Mouse (Mus musculus) olfactory bulb, adult 2 months (tissue): Measurements from ENCODE around the gene Ahdc1.

Experiments used
- CTCF ChIP-seq: fragments of 200-500 bp; IDR thresholded peaks from 2 replicates; pipeline ENCODE4 v1.5.1; 2012; ENCODE audit warnings: low read depth, mild to moderate bottlenecking, low read length, moderate library complexity; ENCODE audit not compliant: insufficient read depth
- POLR2A ChIP-seq: fragments of 200-500 bp; IDR thresholded peaks from 2 replicates; pipeline ENCODE4 v1.6.1; 2012; ENCODE audit warnings: mild to moderate bottlenecking, low read depth, low read length, moderate library complexity; ENCODE audit not compliant: insufficient read depth

- TF ChIP-seq CTCF: no peak
- no peak for TF ChIP-seq POLR2A
Measured at GRCm38 (mm10) chr4:132982999-132983398, 28.1 kb upstream of the Ahdc1 start.
